Mouse (Mus musculus) forebrain, postnatal 0 days (tissue): ENCODE results near the gene Sost. TPM values are rescaled to one million over a fixed set of nuclear protein-coding genes. Genes with fewer than 3 reads are reported as not detected.

Source experiments
- ATAC-seq: fragments of 200-750 bp; cut with Nextera tagmentation; 2 replicates; pipeline ENCODE4 v1.8.0; 2017; ENCODE audit warnings: mild to moderate bottlenecking, moderate library complexity
- DNase-seq: peaks from one replicate; pipeline ENCODE4 v3.0.0-alpha.2; 2015
- H3K27ac ChIP-seq: fragments of 300-500 bp; sonication (generic); 2 replicates; pipeline ENCODE4 v1.5.1; 2014; ENCODE audit warnings: low read depth, mild to moderate bottlenecking, antibody characterized with exemption, low read length, moderate library complexity, mixed read lengths
- H3K27me3 ChIP-seq: fragments of 300-500 bp; sonication (generic); 2 replicates; pipeline ENCODE4 v1.6.1; 2014; ENCODE audit warnings: mild to moderate bottlenecking, low read length, mixed read lengths; ENCODE audit not compliant: insufficient read depth
- H3K36me3 ChIP-seq: fragments of 300-500 bp; sonication (generic); 2 replicates; pipeline ENCODE4 v1.6.1; 2014; ENCODE audit warnings: mild to moderate bottlenecking, moderate library complexity; ENCODE audit not compliant: insufficient read depth
- H3K4me1 ChIP-seq: fragments of 300-500 bp; sonication (generic); 2 replicates; pipeline ENCODE4 v1.6.1; 2014; ENCODE audit warnings: antibody characterized with exemption; ENCODE audit not compliant: insufficient read depth
- H3K4me2 ChIP-seq: fragments of 300-500 bp; sonication (generic); 2 replicates; pipeline ENCODE4 v1.6.1; 2014; ENCODE audit warnings: low read depth, mild to moderate bottlenecking, moderate library complexity
- H3K4me3 ChIP-seq: fragments of 300-500 bp; sonication (generic); 2 replicates; pipeline ENCODE4 v1.5.1; 2014; ENCODE audit warnings: low read depth, low read length, mixed read lengths
- H3K9ac ChIP-seq: fragments of 300-500 bp; sonication (generic); 2 replicates; pipeline ENCODE4 v1.6.1; 2014; ENCODE audit warnings: mild to moderate bottlenecking
- H3K9me3 ChIP-seq: fragments of 300-500 bp; sonication (generic); 2 replicates; pipeline ENCODE4 v1.6.1; 2016; ENCODE audit warnings: low read length
- CTCF ChIP-seq: sonication (generic); IDR thresholded peaks from 2 replicates; pipeline ENCODE4 v1.5.1; 2016; ENCODE audit warnings: antibody characterized with exemption, control low read depth, low read depth
- WGBS: fragments of 180-500 bp; shearing (Covaris S2); extraction: QIAGEN DNeasy Blood & Tissue Kit; methylation state at CpG from one replicate; pipeline ENCODE4 v1.1.7; 2014; 5-methylcytosine and 5-hydroxymethylcytosine counted together
- polyA plus RNA-seq: library from polyadenylated mRNA; unstranded; fragments of >200 nt; fragmentation: Nextera tagmentation; extraction: Ambion mirVana; gene quantifications from 2 replicates; pipeline ENCODE4 v1.2.1, GENCODE M21; 2015
- total RNA-seq: library from RNA; depleted of rRNA; stranded (reverse); fragments of >200 nt; gene quantifications from 2 replicates; pipeline ENCODE4 v1.2.3, GENCODE M21; 2014

Sost gene
- total and polyA plus RNA-seq, 2 experiments from 2014 or later: not detected

GRCm38 (mm10) chr11:101952541-101953341, 14.1 kb downstream of the Sost start:
- ATAC-seq: no peak
- Histone ChIP-seq H3K4me3 (no peak overlapping the region), H3K4me2 (peak overlapping the region; percentile 5; the same call in 1 of the 2 replicates), H3K9ac (no peak overlapping the region), H3K9me3 (no peaks in the 10 kb centered on the region), H3K4me1 (no peaks in the 10 kb centered on the region), H3K27me3 (no peaks in the 10 kb centered on the region; the same call in 1 of the 2 replicates), H3K27ac (no peak overlapping the region), H3K36me3 (no peaks in the 10 kb centered on the region)
- no peak for TF ChIP-seq CTCF
- 15% methylated on average over 24 of the region's 24 CpGs for WGBS
- DNase-seq: no peak

- no peak overlapping the region for H3K4me3 ChIP-seq
- DNase-seq (no peak), ATAC-seq (no peak)
- 86% methylated on average over 5 of the region's 5 CpGs for WGBS
- H3K9me3 ChIP-seq: no peaks in the 10 kb centered on the region
- H3K27ac ChIP-seq: no peak overlapping the region
- H3K27me3 ChIP-seq: no peaks in the 10 kb centered on the region; the same call in 1 of the 2 replicates
- no peaks in the 10 kb centered on the region for H3K36me3 ChIP-seq
- TF ChIP-seq CTCF: no peak
- no peak overlapping the region for H3K9ac ChIP-seq
- H3K4me2 ChIP-seq: no peak overlapping the region
- no peaks in the 10 kb centered on the region for H3K4me1 ChIP-seq
Measured at GRCm38 (mm10) chr11:101950021-101950420, 16.8 kb downstream of the Sost start.

- no peak overlapping the region for H3K4me3 ChIP-seq
- no peaks in the 10 kb centered on the region for H3K9me3 ChIP-seq
- H3K9ac ChIP-seq: no peak overlapping the region
- ATAC-seq: no peak; the same call in 1 of the 2 replicates
- WGBS: 30% methylated on average over 5 of the region's 5 CpGs
- no peaks in the 10 kb centered on the region for H3K36me3 ChIP-seq
- H3K27ac ChIP-seq: no peak overlapping the region
- no peak for DNase-seq
- peak; percentile 27; the same call in 1 of the 2 replicates for TF ChIP-seq CTCF
- H3K4me2 ChIP-seq: no peak overlapping the region
- no peaks in the 10 kb centered on the region for H3K27me3 ChIP-seq
- H3K4me1 ChIP-seq: no peaks in the 10 kb centered on the region
Measured at GRCm38 (mm10) chr11:101946525-101946924, 20.3 kb downstream of the Sost start.

- H3K9ac ChIP-seq: no peak overlapping the region
- no peak overlapping the region for H3K27ac ChIP-seq
- no peaks in the 10 kb centered on the region for H3K9me3 ChIP-seq
- no peaks in the 10 kb centered on the region for H3K36me3 ChIP-seq
- H3K4me1 ChIP-seq: no peaks in the 10 kb centered on the region
- DNase-seq: no peak
- H3K27me3 ChIP-seq: no peaks in the 10 kb centered on the region; the same call in 1 of the 2 replicates
- 34% methylated on average over 3 of the region's 3 CpGs for WGBS
- no peak for ATAC-seq
- H3K4me2 ChIP-seq: no peak overlapping the region
- TF ChIP-seq CTCF: no peak
- no peak overlapping the region for H3K4me3 ChIP-seq
Measured at GRCm38 (mm10) chr11:101943055-101943454, 23.8 kb downstream of the Sost start.

GRCm38 (mm10) chr11:101937108-101937507, 29.7 kb downstream of the Sost start:
- ATAC-seq: no peak
- TF ChIP-seq CTCF: no peak
- Histone ChIP-seq H3K27me3 (no peaks in the 10 kb centered on the region; the same call in 1 of the 2 replicates), H3K4me2 (peak overlapping the region; percentile 78), H3K9ac (peak overlapping the region; percentile 61), H3K27ac (no peak overlapping the region), H3K4me3 (peak overlapping the region; percentile 39), H3K36me3 (no peaks in the 10 kb centered on the region), H3K4me1 (no peaks in the 10 kb centered on the region), H3K9me3 (no peaks in the 10 kb centered on the region)
- WGBS: 1% methylated on average over 32 of the region's 32 CpGs
- DNase-seq: peak; percentile 38

GRCm38 (mm10) chr11:101936421-101936820, 30.4 kb downstream of the Sost start:
- Histone ChIP-seq H3K4me3 (no peak overlapping the region), H3K9ac (no peak overlapping the region), H3K4me1 (no peaks in the 10 kb centered on the region), H3K36me3 (no peaks in the 10 kb centered on the region), H3K27ac (no peak overlapping the region), H3K9me3 (no peaks in the 10 kb centered on the region), H3K27me3 (no peaks in the 10 kb centered on the region; the same call in 1 of the 2 replicates), H3K4me2 (no peak overlapping the region)
- ATAC-seq (no peak), DNase-seq (no peak)
- TF ChIP-seq CTCF: no peak
- 39% methylated on average over 7 of the region's 7 CpGs for WGBS

GRCm38 (mm10) chr11:101935743-101936142, 31.1 kb downstream of the Sost start:
- Histone ChIP-seq H3K4me1 (no peaks in the 10 kb centered on the region), H3K27me3 (no peaks in the 10 kb centered on the region; the same call in 1 of the 2 replicates), H3K4me2 (no peak overlapping the region), H3K9ac (no peak overlapping the region), H3K9me3 (no peaks in the 10 kb centered on the region), H3K4me3 (no peak overlapping the region), H3K36me3 (no peaks in the 10 kb centered on the region), H3K27ac (no peak overlapping the region)
- DNase-seq (no peak), ATAC-seq (no peak)
- 94% methylated on average over 3 of the region's 3 CpGs for WGBS
- no peak for TF ChIP-seq CTCF
